Comparison of ENCODE assay signal across 17 mouse cellular contexts in the genomic region with DNA sequence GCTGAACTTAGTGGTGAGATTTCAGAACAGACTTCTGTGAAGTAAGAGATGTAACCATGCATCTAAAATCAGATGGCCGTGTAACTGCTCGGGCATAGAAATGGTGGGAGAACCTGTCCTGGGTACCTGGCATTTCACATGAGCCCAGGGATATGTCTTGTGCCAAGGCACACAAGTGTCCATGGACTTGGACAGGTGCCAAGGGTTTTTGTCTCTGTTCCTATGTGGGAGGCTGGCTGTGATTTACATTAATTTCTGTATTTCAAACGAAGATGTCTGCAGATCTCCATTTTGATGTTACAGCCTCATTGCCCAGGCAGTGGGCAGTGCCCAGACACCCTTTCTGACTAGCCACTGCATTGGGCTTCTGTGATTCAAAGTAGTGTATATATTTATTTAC.
"Had no signal": no experiment of that assay in that cellular context is flagged by ENCODE, and none has a peak within 500 bp of the region (broad histone marks: within the 10 kb centered on the region; RNA-seq: fewer than 3 reads in every experiment).

No protein-coding gene starts in this region.

- H3K9ac ChIP-seq: liver, embryonic 13.5 days; midbrain, embryonic 15.5 days; neural tube, embryonic 13.5 days had no signal

- H3K4me2 ChIP-seq: liver, embryonic 13.5 days; midbrain, embryonic 11.5 days; midbrain, embryonic 15.5 days; neural tube, embryonic 13.5 days had no signal

- H3K27ac ChIP-seq: liver, embryonic 13.5 days; midbrain, embryonic 15.5 days; neural tube, embryonic 13.5 days; stomach, postnatal 0 days had no signal

- H3K27me3 ChIP-seq: liver, embryonic 13.5 days; midbrain, embryonic 15.5 days; neural tube, embryonic 13.5 days had no signal

- H3K9me3 ChIP-seq: liver, embryonic 13.5 days; midbrain, embryonic 15.5 days; neural tube, embryonic 13.5 days had no signal

- H3K36me3 ChIP-seq: liver, embryonic 13.5 days had no signal

- H3K4me1 ChIP-seq: liver, embryonic 13.5 days; midbrain, embryonic 15.5 days had no signal

- H3K4me3 ChIP-seq: liver, embryonic 13.5 days; midbrain, embryonic 15.5 days; myocyte; neural tube, embryonic 13.5 days had no signal

- ATAC-seq: lung, postnatal 0 days; midbrain, embryonic 15.5 days had no signal

- DNase-seq: kidney, adult 18-20 months; kidney, adult 9 months; kidney, postnatal 14 days; kidney, postnatal 4 days; liver, embryonic 13.5 days; lung, adult 2 months; lung, postnatal 36 days; retina, postnatal 1 day; thymus, adult 2 months; thymus, postnatal 14 days; thymus, postnatal 4 days had no signal
